Mouse (Mus musculus) ES-Bruce4 (cell line): Measurements from ENCODE around the gene Erich2. TPM values are rescaled to one million over a fixed set of nuclear protein-coding genes. Genes with fewer than 3 reads are reported as not detected.

ENCODE experiments used
- H3K27ac ChIP-seq: 2 replicates; pipeline ENCODE4 v1.5.1; 2012; ENCODE audit warnings: low read length, inconsistent platforms; ENCODE audit not compliant: insufficient read depth
- H3K27me3 ChIP-seq: 2 replicates; pipeline ENCODE4 v1.6.1; 2012; ENCODE audit warnings: mild to moderate bottlenecking, low read length, inconsistent platforms; ENCODE audit not compliant: control insufficient read depth, poor library complexity, insufficient read depth, severe bottlenecking
- H3K36me3 ChIP-seq: 2 replicates; pipeline ENCODE4 v1.6.1; 2012; ENCODE audit warnings: inconsistent platforms, mild to moderate bottlenecking, low read length, moderate library complexity; ENCODE audit not compliant: control insufficient read depth, poor library complexity, insufficient read depth, severe bottlenecking
- H3K4me1 ChIP-seq: one replicate; pipeline ENCODE4 v1.8.1; 2011; ENCODE audit warnings: low read length; ENCODE audit not compliant: control insufficient read depth, insufficient read depth
- H3K4me3 ChIP-seq: 2 replicates; pipeline ENCODE4 v1.5.1; 2011; ENCODE audit warnings: low read depth, mild to moderate bottlenecking, low read length
- H3K9ac ChIP-seq: 2 replicates; pipeline ENCODE4 v1.6.1; 2012; ENCODE audit warnings: low read depth, mild to moderate bottlenecking, inconsistent platforms; ENCODE audit not compliant: poor library complexity, severe bottlenecking
- H3K9me3 ChIP-seq: replicated peaks from 2 replicates; pipeline ENCODE4 v1.6.1; 2012; ENCODE audit warnings: mild to moderate bottlenecking, low read length, inconsistent platforms; ENCODE audit not compliant: control insufficient read depth, poor library complexity, insufficient read depth, severe bottlenecking
- CTCF ChIP-seq: IDR thresholded peaks from one replicate; pipeline ENCODE4 v1.8.1; 2011; ENCODE audit warnings: low read depth, low read length
- EP300 ChIP-seq: IDR thresholded peaks from 2 replicates; pipeline ENCODE4 v1.6.1; 2011; ENCODE audit warnings: low read depth, low read length; ENCODE audit not compliant: insufficient read depth
- POLR2A ChIP-seq: IDR thresholded peaks from one replicate; pipeline ENCODE4 v1.8.1; 2011; ENCODE audit warnings: low read length; ENCODE audit not compliant: insufficient read depth
- polyA plus RNA-seq: library from polyadenylated mRNA; stranded (reverse); fragments of >200 nt; gene quantifications from 2 replicates; pipeline ENCODE4 v1.2.4, GENCODE M21; 2011; ENCODE audit warnings: low read depth; ENCODE audit not compliant: missing spikeins, insufficient read depth, insufficient read length

Erich2 gene
- polyA plus RNA-seq, 1 experiment = 2.6 TPM

GRCm38 (mm10) chr2:70551446-70551845 lies 42.8 kb downstream of the Erich2 start:
- Histone ChIP-seq H3K4me1 (no peaks in the 10 kb centered on the region), H3K27me3 (no peaks in the 10 kb centered on the region; the same call in 1 of the 2 replicates), H3K36me3 (no peaks in the 10 kb centered on the region), H3K9me3 (no peaks in the 10 kb centered on the region), H3K4me3 (no peak overlapping the region), H3K27ac (no peak overlapping the region), H3K9ac (no peak overlapping the region)
- no peak for TF ChIP-seq CTCF
- TF ChIP-seq EP300 = no peak
- TF ChIP-seq POLR2A = no peak

- no peaks in the 10 kb centered on the region for H3K36me3 ChIP-seq
- H3K4me1 ChIP-seq = no peaks in the 10 kb centered on the region
- TF ChIP-seq CTCF (no peak), POLR2A (no peak), EP300 (no peak)
- no peaks in the 10 kb centered on the region for H3K27me3 ChIP-seq
- no peaks in the 10 kb centered on the region for H3K9me3 ChIP-seq
- H3K9ac ChIP-seq = no peak overlapping the region
- no peak overlapping the region for H3K4me3 ChIP-seq
- H3K27ac ChIP-seq = no peak overlapping the region
These were observed 43.5 kb downstream of the Erich2 start for GRCm38 (mm10) chr2:70552067-70552598.

GRCm38 (mm10) chr2:70552772-70553171 lies 44.2 kb downstream of the Erich2 start, which contains the start of gene Gad1:
Gene Gad1 (plus strand): TSS chr2:70553072.
- no peak within 1 kb of the TSS for H3K9ac ChIP-seq
- no peak within 1 kb of the TSS for H3K27ac ChIP-seq
- H3K36me3 ChIP-seq = no peaks in the 10 kb centered on the region
- no peaks in the 10 kb centered on the region for H3K4me1 ChIP-seq
- H3K9me3 ChIP-seq = no peaks in the 10 kb centered on the region
- H3K27me3 ChIP-seq = no peaks in the 10 kb centered on the region
- TF ChIP-seq CTCF = no peak
- TF ChIP-seq EP300 = no peak
- no peak for TF ChIP-seq POLR2A
- H3K4me3 ChIP-seq = no peak within 1 kb of the TSS

DNA sequence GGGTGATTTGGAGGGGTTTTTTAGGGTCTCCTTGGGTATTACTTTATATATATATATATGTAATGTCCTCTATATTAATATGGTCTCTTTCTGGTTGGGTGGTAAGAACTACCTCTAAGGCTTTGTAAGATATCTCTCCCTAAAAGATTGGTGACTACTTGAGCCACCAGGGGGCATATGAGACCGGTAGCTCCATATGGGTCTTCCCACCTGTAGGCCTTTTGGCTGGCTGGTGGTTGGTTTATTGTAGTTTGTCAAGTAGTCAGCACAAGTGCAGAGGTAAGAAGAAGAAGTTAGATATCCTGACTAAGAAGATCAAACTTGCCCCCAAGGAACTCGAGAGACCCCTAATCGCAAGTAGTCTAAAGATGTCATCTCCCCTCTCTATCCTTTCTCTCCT lies 45.2 kb downstream of the Erich2 start:
- Histone ChIP-seq H3K36me3 (no peaks in the 10 kb centered on the region), H3K4me1 (no peaks in the 10 kb centered on the region), H3K27me3 (no peaks in the 10 kb centered on the region), H3K9ac (no peak overlapping the region), H3K4me3 (no peak overlapping the region), H3K9me3 (no peaks in the 10 kb centered on the region), H3K27ac (no peak overlapping the region)
- peak; percentile 20 for TF ChIP-seq CTCF
- TF ChIP-seq POLR2A = no peak
- no peak for TF ChIP-seq EP300

DNA sequence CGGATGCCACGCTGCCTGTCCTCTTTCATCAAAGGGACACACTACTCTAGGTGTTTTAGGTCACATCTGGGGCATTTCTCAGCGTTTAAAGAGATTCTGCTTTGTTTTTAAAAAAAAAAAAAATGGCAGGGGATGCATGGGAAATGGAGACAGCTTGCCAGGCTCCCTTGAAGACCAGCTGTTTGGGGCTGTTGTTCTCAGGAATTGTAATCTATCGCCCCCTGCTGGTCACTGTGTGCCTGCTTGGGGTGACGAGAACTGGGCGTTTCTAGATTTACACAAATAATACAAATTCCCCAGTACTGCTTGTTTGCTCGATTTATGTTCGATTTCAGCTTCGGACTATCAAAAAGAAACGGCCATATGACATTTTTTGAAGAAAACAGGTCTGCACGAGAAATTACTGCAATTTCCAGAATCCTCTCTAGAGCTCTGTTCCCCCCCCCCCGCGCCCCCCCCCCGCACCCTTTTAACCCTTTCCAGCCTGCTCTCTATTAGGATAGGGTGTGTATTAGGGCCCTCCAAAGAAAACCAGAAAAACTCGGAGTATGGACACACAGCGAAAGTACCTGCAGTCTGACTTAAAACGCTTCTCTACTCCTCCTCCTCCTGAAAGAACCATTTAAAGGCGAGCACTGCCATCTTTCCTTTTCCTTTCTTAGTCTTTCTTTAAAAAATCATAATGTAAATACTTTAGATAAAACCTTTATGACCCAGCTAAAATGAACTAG lies 49.7 kb downstream of the Erich2 start:
- H3K4me3 ChIP-seq = no peak overlapping the region
- H3K36me3 ChIP-seq = no peaks in the 10 kb centered on the region
- TF ChIP-seq EP300 (peak; percentile 56; the same call in 1 of the 2 replicates), CTCF (peak; percentile 82), POLR2A (no peak)
- H3K9me3 ChIP-seq = no peaks in the 10 kb centered on the region
- H3K4me1 ChIP-seq = no peaks in the 10 kb centered on the region
- peaks cover 16% of the 10 kb centered on the region; the same call in 1 of the 2 replicates for H3K27me3 ChIP-seq
- no peak overlapping the region for H3K9ac ChIP-seq
- H3K27ac ChIP-seq = no peak overlapping the region

GRCm38 (mm10) chr2:70558843-70559451 lies 50.3 kb downstream of the Erich2 start:
- H3K9ac ChIP-seq = no peak overlapping the region
- H3K4me3 ChIP-seq = peak overlapping the region; percentile 18; the same call in 1 of the 2 replicates
- no peaks in the 10 kb centered on the region for H3K9me3 ChIP-seq
- TF ChIP-seq EP300 (peak; percentile 70; the same call in 1 of the 2 replicates), CTCF (no peak)
- no peaks in the 10 kb centered on the region for H3K36me3 ChIP-seq
- H3K27ac ChIP-seq = peak overlapping the region; percentile 39; the same call in 1 of the 2 replicates
- peaks cover 16% of the 10 kb centered on the region; the same call in 1 of the 2 replicates for H3K27me3 ChIP-seq
- no peaks in the 10 kb centered on the region for H3K4me1 ChIP-seq
